Mouse (Mus musculus) kidney, postnatal 0 days (tissue): Measurements from ENCODE around the gene Irx6. TPM values are rescaled to one million over a fixed set of nuclear protein-coding genes. Genes with fewer than 3 reads are reported as not detected.

Experiments
- ATAC-seq: fragments of 200-750 bp; cut with Nextera tagmentation; replicated peaks from 2 replicates; pipeline ENCODE4 v1.8.0; 2017; ENCODE audit warnings: low read depth, moderate number of reproducible peaks, moderate TSS enrichment, moderate library complexity; ENCODE audit not compliant: low FRiP score
- DNase-seq: peaks from one replicate; pipeline ENCODE4 v3.0.0-alpha.2; 2016; ENCODE audit warnings: low spot score
- H3K27ac ChIP-seq: fragments of 300-500 bp; sonication (generic); 2 replicates; pipeline ENCODE4 v1.5.1; 2014; ENCODE audit warnings: mild to moderate bottlenecking
- H3K27me3 ChIP-seq: fragments of 300-500 bp; sonication (generic); 2 replicates; pipeline ENCODE4 v1.6.1; 2014; ENCODE audit warnings: low read length, mixed read lengths; ENCODE audit not compliant: insufficient read depth
- H3K36me3 ChIP-seq: fragments of 300-500 bp; sonication (generic); 2 replicates; pipeline ENCODE4 v1.6.1; 2014; ENCODE audit warnings: low read length, mixed read lengths; ENCODE audit not compliant: insufficient read depth
- H3K4me1 ChIP-seq: fragments of 300-500 bp; sonication (generic); replicated peaks from 2 replicates; pipeline ENCODE4 v1.6.1; 2014; ENCODE audit warnings: antibody characterized with exemption, low read length, mixed read lengths; ENCODE audit not compliant: insufficient read depth
- H3K4me2 ChIP-seq: fragments of 300-500 bp; sonication (generic); 2 replicates; pipeline ENCODE4 v1.6.1; 2014; ENCODE audit warnings: mild to moderate bottlenecking, low read length, moderate library complexity, mixed read lengths
- H3K4me3 ChIP-seq: fragments of 300-500 bp; sonication (generic); replicated peaks from 2 replicates; pipeline ENCODE4 v1.5.1; 2014; ENCODE audit warnings: low read depth, low read length
- H3K9ac ChIP-seq: fragments of 300-500 bp; sonication (generic); 2 replicates; pipeline ENCODE4 v1.6.1; 2014; ENCODE audit warnings: low read depth, low read length
- H3K9me3 ChIP-seq: fragments of 300-500 bp; sonication (generic); replicated peaks from 2 replicates; pipeline ENCODE4 v1.6.1; 2016; ENCODE audit warnings: low read length, inconsistent platforms, mixed read lengths
- CTCF ChIP-seq: IDR thresholded peaks from 2 replicates; pipeline ENCODE4 v1.5.1; 2016; ENCODE audit warnings: antibody characterized with exemption, low read depth, mild to moderate bottlenecking, moderate library complexity
- WGBS: fragments of 180-500 bp; shearing (Covaris S2); extraction: QIAGEN DNeasy Blood & Tissue Kit; methylation state at CpG from one replicate; pipeline ENCODE4 v1.1.7; 2014; 5-methylcytosine and 5-hydroxymethylcytosine counted together
- polyA plus RNA-seq: library from polyadenylated mRNA; unstranded; fragments of >200 nt; fragmentation: Nextera tagmentation; extraction: Ambion mirVana; gene quantifications from 2 replicates; pipeline ENCODE4 v1.2.1, GENCODE M21; 2015

Gene Irx6
- polyA plus RNA-seq, 1 experiment from 2014 or later, result 0.08 TPM

DNA sequence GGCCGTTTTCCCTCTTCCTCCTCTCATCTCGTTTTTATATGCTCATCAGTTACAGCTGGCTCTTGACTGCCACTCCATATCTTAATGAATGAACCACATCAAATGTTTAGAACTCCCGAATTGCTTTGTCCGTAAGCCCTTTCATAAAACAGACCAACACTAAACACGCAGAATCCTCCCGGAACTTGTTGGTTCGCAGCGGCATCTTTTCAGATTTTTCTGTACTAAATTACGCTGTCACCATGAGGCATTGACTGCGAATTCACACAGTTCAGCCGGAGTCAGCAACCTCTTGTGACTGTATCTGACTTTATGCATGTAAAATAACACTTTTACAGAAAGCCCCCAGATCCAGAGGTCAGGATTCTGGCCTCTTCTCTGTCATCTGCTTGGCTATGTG lies 3.9 kb upstream of the Irx6 start:
- Histone ChIP-seq H3K36me3 (no peaks in the 10 kb centered on the region), H3K9me3 (no peaks in the 10 kb centered on the region), H3K4me2 (no peak overlapping the region), H3K27ac (no peak overlapping the region), H3K9ac (no peak overlapping the region), H3K27me3 (peaks cover 36% of the 10 kb centered on the region), H3K4me1 (peaks cover 11% of the 10 kb centered on the region), H3K4me3 (no peak overlapping the region)
- TF ChIP-seq CTCF, result no peak
- WGBS, result 67% methylated on average over 11 of the region's 11 CpGs
- DNase-seq (no peak), ATAC-seq (no peak)

- Histone ChIP-seq H3K27me3 (peaks cover 39% of the 10 kb centered on the region), H3K4me2 (no peak overlapping the region), H3K9me3 (no peaks in the 10 kb centered on the region), H3K27ac (no peak overlapping the region), H3K4me1 (peaks cover 11% of the 10 kb centered on the region), H3K9ac (no peak overlapping the region), H3K4me3 (no peak overlapping the region), H3K36me3 (no peaks in the 10 kb centered on the region)
- ATAC-seq, result no peak
- DNase-seq, result no peak
- WGBS, result 55% methylated on average over 12 of the region's 12 CpGs
- TF ChIP-seq CTCF, result no peak
These were observed 3.4 kb upstream of the Irx6 start for GRCm38 (mm10) chr8:92670656-92671195.

DNA sequence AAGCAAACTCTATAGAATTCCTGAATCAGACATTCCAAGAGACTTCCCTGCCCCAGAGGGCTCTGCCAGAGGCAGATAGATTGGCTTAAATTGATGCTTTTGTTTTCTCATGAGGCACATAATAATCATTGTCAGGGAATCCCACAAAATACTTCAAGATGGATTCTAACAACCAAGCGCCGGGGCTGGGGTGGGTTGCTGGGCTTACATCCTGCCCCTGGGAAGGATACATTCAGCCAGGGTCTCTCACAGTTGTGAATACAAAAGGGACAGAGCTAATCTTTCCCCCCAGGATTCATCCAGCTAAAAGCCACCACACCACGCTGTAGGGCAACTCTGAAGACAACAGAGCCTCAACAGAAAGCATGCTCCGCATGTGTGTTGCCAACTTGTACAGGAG lies 2.2 kb upstream of the Irx6 start:
- no peak overlapping the region for H3K4me2 ChIP-seq
- peaks cover 11% of the 10 kb centered on the region for H3K4me1 ChIP-seq
- H3K36me3 ChIP-seq, result no peaks in the 10 kb centered on the region
- H3K9ac ChIP-seq, result no peak overlapping the region
- DNase-seq (no peak), ATAC-seq (no peak)
- no peak overlapping the region for H3K27ac ChIP-seq
- H3K4me3 ChIP-seq, result no peak overlapping the region
- no peaks in the 10 kb centered on the region for H3K9me3 ChIP-seq
- TF ChIP-seq CTCF, result no peak
- H3K27me3 ChIP-seq, result peaks cover 51% of the 10 kb centered on the region
- 87% methylated on average over 4 of the region's 4 CpGs for WGBS

DNA sequence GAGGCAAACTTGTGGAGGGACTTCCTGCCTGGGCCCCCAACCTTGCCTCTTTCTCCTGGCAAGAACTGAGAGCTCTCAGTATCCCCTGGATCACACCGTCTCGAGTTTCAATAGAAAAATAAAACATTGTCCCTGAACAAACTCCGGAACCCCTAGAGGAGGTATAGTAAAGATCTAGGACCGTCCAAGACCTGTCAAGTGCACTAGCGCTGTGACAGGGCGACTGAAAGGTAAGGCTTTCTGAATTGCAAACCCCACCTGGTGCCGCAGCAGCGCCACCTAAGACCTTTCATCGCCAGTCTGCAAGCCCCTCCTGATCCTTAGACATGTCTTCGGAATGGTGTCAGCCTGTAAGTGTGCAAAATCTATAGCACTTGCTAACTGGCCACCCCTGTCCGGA lies 987 bp upstream of the Irx6 start:
- H3K4me1 ChIP-seq, result peaks cover 11% of the 10 kb centered on the region
- no peaks in the 10 kb centered on the region for H3K36me3 ChIP-seq
- H3K9me3 ChIP-seq, result no peaks in the 10 kb centered on the region
- ATAC-seq (no peak), DNase-seq (no peak)
- H3K4me3 ChIP-seq, result peak overlapping the region; percentile 34
- WGBS, result 2% methylated on average over 11 of the region's 11 CpGs
- peaks cover 63% of the 10 kb centered on the region for H3K27me3 ChIP-seq
- no peak overlapping the region for H3K27ac ChIP-seq
- H3K9ac ChIP-seq, result no peak overlapping the region
- peak overlapping the region; percentile 77 for H3K4me2 ChIP-seq
- no peak for TF ChIP-seq CTCF

- Histone ChIP-seq H3K36me3 (no peaks in the 10 kb centered on the region), H3K4me1 (peaks cover 11% of the 10 kb centered on the region), H3K4me2 (peak overlapping the region; percentile 77), H3K27ac (no peak overlapping the region), H3K27me3 (peaks cover 69% of the 10 kb centered on the region), H3K4me3 (peak overlapping the region; percentile 34), H3K9me3 (no peaks in the 10 kb centered on the region), H3K9ac (no peak overlapping the region)
- ATAC-seq (no peak; the same call in 1 of the 2 replicates), DNase-seq (peak; percentile 62)
- under 1% methylated on average over 29 of the region's 30 CpGs for WGBS
- TF ChIP-seq CTCF, result peak; percentile 54
These were observed 389 bp upstream of the Irx6 start for GRCm38 (mm10) chr8:92673555-92674243.

DNA sequence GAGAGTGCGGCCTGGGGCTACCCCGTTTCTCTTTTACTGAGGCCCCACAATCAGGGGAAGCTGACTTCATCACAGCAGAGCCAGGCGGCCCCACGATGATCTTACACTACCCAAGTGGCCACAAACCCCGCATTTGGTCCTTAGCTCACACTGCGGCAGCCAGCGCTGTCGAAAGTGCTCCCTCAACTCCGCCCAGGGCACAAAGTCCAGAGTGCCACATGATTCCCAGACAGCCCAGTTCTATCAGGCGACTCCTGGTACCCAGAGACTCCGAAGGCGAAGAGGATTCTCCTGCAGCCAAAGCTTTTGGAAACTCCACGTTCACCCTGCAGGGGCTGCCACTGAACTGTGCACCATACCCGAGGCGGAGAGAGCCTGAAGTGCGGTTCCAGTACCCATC lies 4.3 kb downstream of the Irx6 start:
- no peak for TF ChIP-seq CTCF
- H3K9me3 ChIP-seq, result no peaks in the 10 kb centered on the region
- H3K27ac ChIP-seq, result no peak overlapping the region
- H3K36me3 ChIP-seq, result no peaks in the 10 kb centered on the region
- 12% methylated on average over 16 of the region's 16 CpGs for WGBS
- H3K4me2 ChIP-seq, result peak overlapping the region; percentile 31
- no peak for ATAC-seq
- peaks cover 11% of the 10 kb centered on the region for H3K4me1 ChIP-seq
- H3K9ac ChIP-seq, result no peak overlapping the region
- no peak for DNase-seq
- no peak overlapping the region for H3K4me3 ChIP-seq
- H3K27me3 ChIP-seq, result peaks cover 58% of the 10 kb centered on the region
